ENCODE assay signal across 9 mouse cellular contexts in the genomic region with DNA sequence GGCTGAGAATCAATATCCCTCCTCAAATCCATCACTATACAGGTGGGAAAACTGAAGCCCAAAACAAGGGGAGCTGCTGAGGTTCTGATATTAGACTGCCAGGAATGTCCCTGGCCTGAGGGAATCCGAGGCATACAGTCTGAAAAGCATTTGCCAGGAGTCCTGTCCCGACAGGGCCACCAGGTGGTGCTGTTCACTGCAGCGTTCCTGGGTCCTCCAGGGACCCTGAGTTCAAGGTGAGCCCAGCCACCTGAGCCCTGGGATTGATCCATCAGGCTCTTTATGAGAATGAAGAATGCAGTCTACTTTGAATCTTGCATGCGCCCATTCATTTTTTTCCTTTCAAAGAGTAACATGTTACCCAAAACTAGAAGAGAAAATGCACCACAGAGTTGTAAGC. TPM values are rescaled to one million over a fixed set of nuclear protein-coding genes. Genes with fewer than 3 reads are reported as not detected.
DNase-seq lines count a peak whose midpoint lies in the region; ATAC-seq and TF ChIP-seq lines count a peak whose summit lies in the region.
"Had no signal": no experiment of that assay in that cellular context is flagged by ENCODE, and none has a peak within 500 bp of the region (broad histone marks: within the 10 kb centered on the region; RNA-seq: fewer than 3 reads in every experiment).

No protein-coding gene starts in this region.

- no peaks in the 10 kb centered on the region for H3K27me3 ChIP-seq in heart, adult 2 months (ENCODE audit: control insufficient read depth, insufficient read depth, low read length)
- no peaks in the 10 kb centered on the region for H3K27me3 ChIP-seq in neural tube, embryonic 11.5 days (ENCODE audit: control insufficient read depth, insufficient read depth, low read length)
- no peaks in the 10 kb centered on the region for H3K27me3 ChIP-seq in neural tube, embryonic 15.5 days (replicated peaks)
- H3K27me3 ChIP-seq in forebrain, embryonic 12.5 days: no peaks in the 10 kb centered on the region

- no peak overlapping the region for H3K4me2 ChIP-seq in neural tube, embryonic 11.5 days (ENCODE audit: low read depth)
- no peak overlapping the region for H3K4me2 ChIP-seq in neural tube, embryonic 15.5 days
- H3K4me2 ChIP-seq in forebrain, embryonic 12.5 days: no peak overlapping the region

- DNase-seq in heart, adult 2 months: no peak
- DNase-seq in heart, adult 8-10 months (ENCODE audit: low spot score): no peak
- peak; percentile 36 for DNase-seq in neural tube, embryonic 11.5 days (ENCODE audit: low spot score)
- DNase-seq in embryo, embryonic 10.5 days (ENCODE audit: low spot score): peak; percentile 46
- DNase-seq in testis, postnatal 14 days (ENCODE audit: low spot score): peak; percentile 42
- DNase-seq in T-cell, adult 2 months (ENCODE audit: low spot score): no peak

- intact Hi-C loops in heart, adult 2 months (cut with DNase I): no loop called here

- no peak for TF ChIP-seq POLR2A in heart, adult 2 months (IDR thresholded peaks at IDR 0.05; ENCODE audit: insufficient read depth, low read depth, low read length)

- no peaks in the 10 kb centered on the region for H3K36me3 ChIP-seq in heart, adult 2 months (ENCODE audit: control insufficient read depth, insufficient read depth, low read length)
- no peaks in the 10 kb centered on the region for H3K36me3 ChIP-seq in neural tube, embryonic 11.5 days (ENCODE audit: control insufficient read depth, insufficient read depth, low read length)
- H3K36me3 ChIP-seq in neural tube, embryonic 15.5 days: no peaks in the 10 kb centered on the region
- H3K36me3 ChIP-seq in forebrain, embryonic 12.5 days (replicated peaks): no peaks in the 10 kb centered on the region

- TF ChIP-seq EP300 in heart, adult 2 months (IDR thresholded peaks at IDR 0.05; ENCODE audit: insufficient read depth, low read depth, low read length): no peak

- no peak overlapping the region for H3K27ac ChIP-seq in heart, adult 2 months
- H3K27ac ChIP-seq in neural tube, embryonic 11.5 days (ENCODE audit: low read depth, low read length): no peak overlapping the region
- no peak overlapping the region for H3K27ac ChIP-seq in neural tube, embryonic 15.5 days (replicated peaks)
- H3K27ac ChIP-seq in forebrain, embryonic 12.5 days: no peak overlapping the region

- 32% methylated on average over 4 of the region's 4 CpGs for WGBS in heart, adult 2 months
- WGBS in neural tube, embryonic 11.5 days: 33% methylated on average over 4 of the region's 4 CpGs
- WGBS in neural tube, embryonic 15.5 days: 42% methylated on average over 4 of the region's 4 CpGs
- WGBS in forebrain, embryonic 12.5 days: 34% methylated on average over 4 of the region's 4 CpGs

- no peak for ATAC-seq in neural tube, embryonic 11.5 days (ENCODE audit: insufficient read depth, low FRiP score, low TSS enrichment)
- ATAC-seq in neural tube, embryonic 15.5 days (ENCODE audit: low FRiP score): no peak
- ATAC-seq in forebrain, embryonic 12.5 days (ENCODE audit: low FRiP score): no peak

- peak; percentile 63 for TF ChIP-seq CTCF in heart, adult 2 months (IDR thresholded peaks at IDR 0.05)

- H3K4me3 ChIP-seq in heart, adult 2 months: no peak overlapping the region
- H3K4me3 ChIP-seq in neural tube, embryonic 11.5 days (ENCODE audit: low read depth, low read length): no peak overlapping the region
- H3K4me3 ChIP-seq in neural tube, embryonic 15.5 days (replicated peaks): no peak overlapping the region
- no peak overlapping the region for H3K4me3 ChIP-seq in forebrain, embryonic 12.5 days (replicated peaks)

- H3K79me2 ChIP-seq in heart, adult 2 months (replicated peaks; ENCODE audit: control insufficient read depth, insufficient read depth, low read length): no peaks in the 10 kb centered on the region

- no peak overlapping the region for H3K9ac ChIP-seq in heart, adult 2 months (ENCODE audit: low read depth, low read length)
- no peak overlapping the region for H3K9ac ChIP-seq in neural tube, embryonic 11.5 days (ENCODE audit: low read length)
- H3K9ac ChIP-seq in neural tube, embryonic 15.5 days (replicated peaks): no peak overlapping the region
- no peak overlapping the region for H3K9ac ChIP-seq in forebrain, embryonic 12.5 days

- H3K9me3 ChIP-seq in neural tube, embryonic 11.5 days (ENCODE audit: control insufficient read depth, low read length): no peaks in the 10 kb centered on the region
- no peaks in the 10 kb centered on the region for H3K9me3 ChIP-seq in neural tube, embryonic 15.5 days (replicated peaks)
- H3K9me3 ChIP-seq in forebrain, embryonic 12.5 days: no peaks in the 10 kb centered on the region

- H3K4me1 ChIP-seq in heart, adult 2 months (ENCODE audit: control insufficient read depth, insufficient read depth, low read length): no peaks in the 10 kb centered on the region
- H3K4me1 ChIP-seq in neural tube, embryonic 11.5 days (ENCODE audit: control insufficient read depth, insufficient read depth, low read length): no peaks in the 10 kb centered on the region
- no peaks in the 10 kb centered on the region for H3K4me1 ChIP-seq in neural tube, embryonic 15.5 days
- no peaks in the 10 kb centered on the region for H3K4me1 ChIP-seq in forebrain, embryonic 12.5 days

RNA-seq across cellular contexts. Expression of a gene that starts 3.2 kb away (rescaled TPM):
- total RNA-seq in heart, adult 2 months (2021): not detected
- 0.10 and 0.12 TPM in 2 replicates for polyA plus RNA-seq in heart, adult 2 months (2012; rRNA removed)
- not detected for total RNA-seq in heart, adult 8-10 months (2022)
- not detected in 2 replicates for polyA plus RNA-seq in neural tube, embryonic 11.5 days (2014; fragmentation: Nextera tagmentation; extraction: Ambion mirVana)
- 0.14 TPM in 1 of 2 replicates, not detected in the other for polyA plus RNA-seq in neural tube, embryonic 15.5 days (2015; fragmentation: Nextera tagmentation; extraction: Ambion mirVana)
- polyA plus RNA-seq in forebrain, embryonic 12.5 days (2016; fragmentation: Nextera tagmentation; extraction: Ambion mirVana): not detected in 2 replicates

RNA-seq across cellular contexts. Expression of a gene that starts 26.9 kb away (rescaled TPM):
- under 1 TPM in 1 of 2 experiments, not detected in 1; 0.16 TPM for total RNA-seq in heart, adult 2 months (2021)
- polyA plus RNA-seq in heart, adult 2 months (2012; rRNA removed): not detected in 2 replicates
- not detected for total RNA-seq in heart, adult 8-10 months (2022)
- polyA plus RNA-seq in neural tube, embryonic 11.5 days (2014; fragmentation: Nextera tagmentation; extraction: Ambion mirVana): 0.16 TPM in 1 of 2 replicates, not detected in the other
- polyA plus RNA-seq in neural tube, embryonic 15.5 days (2015; fragmentation: Nextera tagmentation; extraction: Ambion mirVana): 0.10 TPM in 1 of 2 replicates, not detected in the other
- 0.13 TPM in 1 of 2 replicates, not detected in the other for polyA plus RNA-seq in forebrain, embryonic 12.5 days (2016; fragmentation: Nextera tagmentation; extraction: Ambion mirVana)
- polyA plus RNA-seq: gonadal fat pad, adult 2 months had no signal

RNA-seq across cellular contexts. Expression of a gene that starts 44.0 kb away (rescaled TPM):
- total RNA-seq in heart, adult 2 months (2021): 10 to 100 TPM; 14.3 to 17.9 TPM
- polyA plus RNA-seq in heart, adult 2 months (2012; rRNA removed): 15.2 and 18.3 TPM in 2 replicates
- 10 to 100 TPM; 11.8 to 18.1 (median 14.3) TPM for total RNA-seq in heart, adult 8-10 months (2022)
- 0.16 and 0.39 TPM in 2 replicates for polyA plus RNA-seq in neural tube, embryonic 11.5 days (2014; fragmentation: Nextera tagmentation; extraction: Ambion mirVana)
- polyA plus RNA-seq in neural tube, embryonic 15.5 days (2015; fragmentation: Nextera tagmentation; extraction: Ambion mirVana): 1.1 and 1.4 TPM in 2 replicates
- 0.22 and 0.23 TPM in 2 replicates for polyA plus RNA-seq in forebrain, embryonic 12.5 days (2016; fragmentation: Nextera tagmentation; extraction: Ambion mirVana)

RNA-seq across cellular contexts. Expression of a gene that starts 56.6 kb away (rescaled TPM):
- 100 to 1,000 TPM; 228 to 303 TPM for total RNA-seq in heart, adult 2 months (2021)
- polyA plus RNA-seq in heart, adult 2 months (2012; rRNA removed): 176 and 182 TPM in 2 replicates
- total RNA-seq in heart, adult 8-10 months (2022): 100 to 1,000 TPM; 211 to 303 (median 290) TPM
- 639 and 701 TPM in 2 replicates for polyA plus RNA-seq in neural tube, embryonic 11.5 days (2014; fragmentation: Nextera tagmentation; extraction: Ambion mirVana)
- polyA plus RNA-seq in neural tube, embryonic 15.5 days (2015; fragmentation: Nextera tagmentation; extraction: Ambion mirVana): 417 and 491 TPM in 2 replicates
- polyA plus RNA-seq in forebrain, embryonic 12.5 days (2016; fragmentation: Nextera tagmentation; extraction: Ambion mirVana): 650 and 690 TPM in 2 replicates

Comparison
In these comparisons a context has a peak if more than half of its experiments do, and no peak if none do; other contexts are left out.
1. DNase-seq: peak in neural tube, embryonic 11.5 days (single experiment), embryo, embryonic 10.5 days (single experiment) and testis, postnatal 14 days (single experiment); none in heart, adult 2 months (0 of 2), heart, adult 8-10 months (single experiment) and T-cell, adult 2 months (single experiment).